Mouse (Mus musculus): ENCODE data around the gene Adgb. TPM values are rescaled to one million over a fixed set of nuclear protein-coding genes. Genes with fewer than 3 reads are reported as not detected.

The Adgb gene
- polyA plus RNA-seq (2015; fragmentation: Nextera tagmentation; extraction: Ambion mirVana) = 0.12 and 0.34 TPM in 2 replicates

DNA sequence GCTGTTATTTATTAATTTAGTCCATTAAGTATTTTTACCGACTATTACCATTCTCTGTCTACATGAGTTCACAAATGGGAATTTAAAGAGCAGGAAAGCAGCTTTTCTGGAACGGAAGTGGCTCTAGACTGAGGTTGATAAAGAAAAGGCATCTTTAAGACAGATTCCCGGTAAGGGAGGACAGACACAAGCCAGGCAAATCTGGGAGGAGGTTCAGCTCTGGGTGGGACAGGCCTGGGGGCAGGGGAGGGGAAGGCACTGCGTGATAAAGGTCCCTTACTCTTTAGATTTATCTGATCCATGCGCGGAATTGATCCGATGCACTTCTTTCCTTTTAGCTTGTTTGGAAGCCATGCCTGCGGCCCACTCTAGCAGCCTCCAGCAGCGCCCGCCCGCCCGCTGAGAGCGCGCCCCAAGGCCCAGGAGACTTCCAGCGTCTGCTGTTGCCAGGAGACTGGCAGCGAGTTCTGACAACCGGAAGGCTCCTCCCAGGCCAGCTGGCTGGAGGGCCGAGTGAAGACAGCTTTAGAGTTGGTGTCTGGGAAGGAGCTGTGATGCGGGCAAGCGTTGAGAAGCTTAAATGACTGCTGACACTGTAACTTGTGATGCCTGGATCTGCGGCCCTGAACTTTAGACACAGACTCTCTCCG lies at the start of gene Adgb:
Gene Adgb, minus strand, starts transcription at position 366 of the 650 bp plus-strand sequence.

Other genes with a start within 250 kb of the Adgb start
- 20.4 and 28.2 TPM in 2 replicates for gene Rab32, start 85.9 kb upstream of the Adgb start, polyA plus RNA-seq (2015; fragmentation: Nextera tagmentation; extraction: Ambion mirVana)
- gene Gm10944, start 209.0 kb upstream of the Adgb start, polyA plus RNA-seq (2015; fragmentation: Nextera tagmentation; extraction: Ambion mirVana) = not detected in 2 replicates